Mouse (Mus musculus): ENCODE results near the gene Fstl4.

GRCm38 (mm10) chr11:52734493-52735195, 29.8 kb upstream of the Fstl4 start:
- TF ChIP-seq ZNF384 (IDR thresholded peaks at IDR 0.05; ENCODE audit: low read depth, low read length) (no peak), MAFK (IDR thresholded peaks at IDR 0.05; ENCODE audit: insufficient read depth, low read depth, low read length) (no peak)

All from ES-E14 (cell line).